24 mouse cellular contexts compared by ENCODE assay signal in the genomic region with DNA sequence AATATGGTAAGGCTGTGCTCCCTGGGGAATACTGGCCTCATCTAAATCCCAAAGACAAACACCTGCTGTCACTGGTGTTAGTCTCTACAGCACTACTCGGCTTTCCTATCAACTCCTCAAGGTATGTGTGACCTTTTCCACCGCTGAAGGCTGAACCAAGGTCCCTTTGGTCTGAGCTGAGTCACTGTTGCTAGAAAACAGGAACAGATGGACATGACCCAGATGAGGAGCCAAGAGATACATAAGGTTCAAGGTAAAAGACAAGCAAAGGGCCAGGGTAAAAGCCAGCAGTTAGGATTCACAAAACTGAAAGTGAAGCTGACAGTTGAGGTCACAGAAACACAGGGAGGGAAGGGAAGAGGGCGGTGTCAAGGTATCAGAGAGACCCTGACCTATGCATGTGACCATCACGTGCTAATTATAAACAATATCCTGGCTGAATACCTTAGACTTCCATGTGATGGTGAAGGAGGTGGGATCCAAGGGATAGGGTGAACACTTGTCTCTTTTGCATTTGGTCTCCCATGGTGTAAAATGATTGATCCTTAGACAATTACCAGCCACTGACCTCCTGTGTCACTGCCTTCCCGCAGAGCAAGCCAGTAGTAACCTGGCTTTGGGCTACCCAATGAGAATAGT.
A peak's percentile ranks its signal among the peaks of the same experiment; 100 is the strongest.
DNase-seq lines count a peak whose midpoint lies in the region; TF ChIP-seq lines count a peak whose summit lies in the region.
"Had no signal": no experiment of that assay in that cellular context is flagged by ENCODE, and none has a peak within 500 bp of the region (broad histone marks: within the 10 kb centered on the region; RNA-seq: fewer than 3 reads in every experiment).

No protein-coding gene starts in this region.

- no peaks in the 10 kb centered on the region for H3K27me3 ChIP-seq in ES-Bruce4 (ENCODE audit: control insufficient read depth, insufficient read depth, low read length, poor library complexity, severe bottlenecking)
- H3K27me3 ChIP-seq: embryonic facial prominence, embryonic 13.5 days; forebrain, embryonic 12.5 days; kidney, embryonic 15.5 days; limb, embryonic 12.5 days; liver, embryonic 12.5 days had no signal

- H3K4me1 ChIP-seq in ES-Bruce4 (ENCODE audit: control insufficient read depth, insufficient read depth, low read length) = no peaks in the 10 kb centered on the region
- H3K4me1 ChIP-seq: limb, embryonic 12.5 days; liver, embryonic 12.5 days had no signal

- no peak overlapping the region; the same call in 1 of the 2 replicates for H3K27ac ChIP-seq in ES-Bruce4 (ENCODE audit: insufficient read depth, low read length)
- H3K27ac ChIP-seq: embryonic facial prominence, embryonic 13.5 days; forebrain, embryonic 12.5 days; kidney, embryonic 15.5 days; limb, embryonic 12.5 days; liver, embryonic 12.5 days had no signal

- no peak overlapping the region for H3K9ac ChIP-seq in ES-Bruce4 (ENCODE audit: low read depth, poor library complexity, severe bottlenecking)
- H3K9ac ChIP-seq: embryonic facial prominence, embryonic 13.5 days; forebrain, embryonic 12.5 days; kidney, embryonic 15.5 days; limb, embryonic 12.5 days; liver, embryonic 12.5 days had no signal

- DNase-seq in adrenal gland, adult 2 months = peak; percentile 71
- DNase-seq in adrenal gland, postnatal 25 days = no peak
- peak; percentile 37 for DNase-seq in heart, adult 11 months
- DNase-seq in heart, adult 18-20 months = no peak
- peak; percentile 45 for DNase-seq in adrenal gland, postnatal 14 days
- no peak for DNase-seq in thymus, postnatal 36 days
- no peak for DNase-seq in layer of hippocampus, postnatal 25 days (ENCODE audit: extremely low spot score in 1 of 2, low spot score in 1 of 2)
- DNase-seq: cerebellum, adult 11-12 months; embryo, embryonic 11 days; gastrocnemius, postnatal 25 days; kidney, adult 11 months; kidney, postnatal 36 days; lung, adult 18-20 months; lung, postnatal 10 days; midbrain, embryonic 14.5 days; right cerebral cortex, postnatal 14 days; spleen, adult 18-20 months had no signal

- no peak overlapping the region for H3K4me3 ChIP-seq in ES-Bruce4 (ENCODE audit: low read depth, low read length)
- H3K4me3 ChIP-seq: embryonic facial prominence, embryonic 13.5 days; erythroblast, embryonic 14.5 days; forebrain, embryonic 12.5 days; kidney, embryonic 15.5 days; limb, embryonic 12.5 days; liver, embryonic 12.5 days had no signal

- H3K9me3 ChIP-seq in ES-Bruce4 (replicated peaks; ENCODE audit: control insufficient read depth, insufficient read depth, low read length, poor library complexity, severe bottlenecking) = no peaks in the 10 kb centered on the region
- H3K9me3 ChIP-seq: embryonic facial prominence, embryonic 13.5 days; forebrain, embryonic 12.5 days; kidney, embryonic 15.5 days; limb, embryonic 12.5 days; liver, embryonic 12.5 days had no signal

- no peak for TF ChIP-seq POLR2A in ES-Bruce4 (IDR thresholded peaks at IDR 0.05; ENCODE audit: insufficient read depth, low read length)

- no peak for TF ChIP-seq CTCF in ES-Bruce4 (IDR thresholded peaks at IDR 0.05; ENCODE audit: low read depth, low read length)

- 0 out of 2 replicates have a peak, but pooled peaks have one; percentile 27 for TF ChIP-seq EP300 in ES-Bruce4 (IDR thresholded peaks at IDR 0.05; ENCODE audit: insufficient read depth, low read depth, low read length)

- no peaks in the 10 kb centered on the region for H3K36me3 ChIP-seq in ES-Bruce4 (ENCODE audit: control insufficient read depth, insufficient read depth, low read length, poor library complexity, severe bottlenecking)
- H3K36me3 ChIP-seq: embryonic facial prominence, embryonic 13.5 days; forebrain, embryonic 12.5 days; kidney, embryonic 15.5 days; limb, embryonic 12.5 days; liver, embryonic 12.5 days had no signal

Comparison
In these comparisons a context has a peak if more than half of its experiments do, and no peak if none do; other contexts are left out.
1. DNase-seq: peak in adrenal gland, adult 2 months (single experiment), heart, adult 11 months (single experiment) and adrenal gland, postnatal 14 days (single experiment); none in adrenal gland, postnatal 25 days (single experiment), heart, adult 18-20 months (0 of 2), thymus, postnatal 36 days (0 of 2) and layer of hippocampus, postnatal 25 days (0 of 2).